Mouse (Mus musculus) brain, embryonic 14.5 days (tissue): ENCODE data around the gene Ciapin1.

Experiments
- CTCF ChIP-seq: fragments of 200-500 bp; IDR thresholded peaks from 2 replicates; pipeline ENCODE4 v1.5.1; 2012; ENCODE audit warnings: inconsistent platforms, mild to moderate bottlenecking, moderate library complexity, borderline replicate concordance; ENCODE audit not compliant: insufficient read depth, insufficient read length; ENCODE audit errors: extremely low read depth
- POLR2A ChIP-seq: fragments of 200-500 bp; IDR thresholded peaks from 2 replicates; pipeline ENCODE4 v1.6.1; 2012; ENCODE audit warnings: mild to moderate bottlenecking, inconsistent platforms, borderline replicate concordance; ENCODE audit not compliant: poor library complexity, insufficient read depth, insufficient read length, severe bottlenecking; ENCODE audit errors: extremely low read depth

DNA sequence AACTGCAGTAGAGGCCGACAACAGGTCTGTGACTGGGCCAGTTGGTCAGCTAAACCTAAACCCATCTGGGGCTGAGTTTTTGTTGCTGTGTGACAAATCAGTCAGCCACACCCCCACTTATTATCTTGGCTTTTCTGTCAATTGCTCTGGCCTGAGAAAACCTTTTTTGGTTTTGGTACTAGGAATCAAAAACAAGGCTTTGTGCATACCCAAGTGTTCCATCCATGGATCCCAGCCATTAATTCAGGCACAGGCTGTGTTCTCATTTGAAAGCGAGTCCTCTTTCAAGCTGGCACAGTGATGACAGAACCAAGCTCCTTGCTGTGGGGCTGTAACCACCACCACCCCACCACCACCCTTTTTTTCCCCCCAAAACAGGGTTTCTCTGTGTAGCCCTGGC lies 16.8 kb downstream of the Ciapin1 start:
- TF ChIP-seq CTCF (no peak), POLR2A (no peak)
